Mouse (Mus musculus): ENCODE measurements around the gene Mmgt2.

Mmgt2 gene

DNA sequence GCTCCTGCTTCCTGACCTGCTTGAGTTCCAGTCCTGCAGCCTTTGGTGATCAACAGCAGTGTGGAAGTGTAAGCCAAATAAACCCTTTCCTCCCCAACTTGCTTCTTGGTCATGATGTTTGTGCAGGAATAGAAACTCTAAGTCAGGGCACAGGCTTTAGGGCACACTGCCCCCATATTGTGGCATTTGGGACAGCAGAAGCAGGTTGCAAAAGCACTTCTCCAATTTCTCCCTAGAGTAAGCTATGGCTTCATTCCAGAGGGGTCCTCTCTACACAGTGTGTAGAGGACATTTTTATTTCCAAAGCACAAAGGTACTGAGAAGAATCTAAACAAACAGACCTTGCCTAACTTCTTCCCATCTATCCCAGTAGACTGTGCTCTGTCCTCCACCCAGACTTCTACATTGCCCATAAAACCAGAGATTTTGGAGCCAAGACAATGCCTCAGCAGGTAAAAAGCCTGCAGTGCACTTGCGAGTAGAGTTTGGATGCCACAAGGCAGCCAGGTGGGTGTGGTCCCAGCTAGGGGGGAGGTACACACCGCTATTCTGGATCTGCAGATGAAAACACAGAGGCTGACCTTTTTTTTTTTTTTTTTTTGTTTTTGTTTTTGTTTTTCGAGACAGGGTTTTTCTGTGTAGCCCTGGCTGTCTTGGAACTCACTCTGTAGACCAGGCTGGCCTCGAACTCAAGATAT is 26.7 kb upstream of the Mmgt2 start:
- no peak for DNase-seq (ENCODE audit: low spot score)

DNA sequence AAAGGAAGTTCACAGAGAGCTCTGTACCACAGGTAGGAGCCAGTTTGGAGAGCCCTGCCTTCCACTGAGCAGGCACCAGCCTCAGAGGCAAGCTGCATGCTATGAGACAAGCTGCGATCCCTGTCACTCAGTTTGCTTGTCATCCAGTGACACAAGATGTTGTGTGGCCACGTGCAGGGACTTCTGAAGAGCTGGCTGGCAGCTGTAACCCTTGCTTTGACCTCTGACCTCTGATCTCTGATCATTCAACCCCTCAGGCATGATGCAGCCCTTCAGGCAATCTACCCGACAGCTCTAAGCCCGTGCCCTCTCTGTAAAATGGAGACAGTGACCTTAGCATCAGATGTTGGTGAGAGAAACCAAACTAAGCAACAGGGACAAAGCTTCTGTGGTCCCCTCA is 25.6 kb upstream of the Mmgt2 start:
- DNase-seq (ENCODE audit: low spot score) = no peak

DNA sequence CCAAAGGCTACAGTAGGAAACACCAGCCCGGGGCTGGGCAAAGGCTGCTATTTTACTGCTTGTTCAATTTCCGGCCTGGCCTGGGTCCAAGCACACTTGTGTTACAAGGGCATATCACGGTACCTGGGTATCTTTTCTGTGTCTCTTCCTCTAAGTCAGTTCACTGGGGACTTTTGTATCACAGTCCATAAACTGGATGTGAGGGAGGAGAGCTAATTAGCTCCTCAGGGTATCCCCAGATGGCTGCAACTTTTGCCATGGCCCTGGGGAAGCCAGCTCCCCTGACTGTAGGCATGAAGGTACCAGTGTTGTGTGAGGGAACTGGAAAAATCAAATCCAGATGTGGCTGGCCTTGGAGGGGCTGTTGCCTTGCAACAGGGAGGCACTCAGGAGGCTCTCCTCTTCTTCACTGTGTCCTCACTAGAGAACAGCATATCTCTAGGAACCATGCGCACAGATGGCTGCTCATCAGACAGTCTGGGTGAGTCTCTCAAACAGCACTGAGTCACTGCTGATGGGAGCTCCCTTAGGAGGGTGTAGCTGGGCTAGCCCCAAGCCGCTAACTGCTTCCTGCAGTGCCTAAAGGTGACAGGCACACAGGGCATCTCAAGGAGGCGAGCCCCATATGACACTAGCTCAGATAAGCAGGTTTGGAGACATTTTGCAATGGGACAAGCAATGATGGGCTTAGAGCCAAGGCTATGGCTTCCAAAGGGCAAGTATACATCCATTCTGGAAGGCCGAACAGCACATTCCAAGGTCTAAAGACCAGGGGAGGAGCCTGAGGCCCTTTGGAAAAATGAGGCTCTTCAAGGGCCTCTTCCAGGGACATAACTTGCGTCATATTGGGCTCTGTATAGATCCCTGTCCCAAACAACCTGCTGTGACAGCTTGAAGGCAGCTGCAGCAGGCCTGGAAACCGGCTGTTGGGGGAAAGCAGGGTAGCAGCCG is 23.8 kb upstream of the Mmgt2 start:
- peak; percentile 64 for DNase-seq (ENCODE audit: low spot score)

DNA sequence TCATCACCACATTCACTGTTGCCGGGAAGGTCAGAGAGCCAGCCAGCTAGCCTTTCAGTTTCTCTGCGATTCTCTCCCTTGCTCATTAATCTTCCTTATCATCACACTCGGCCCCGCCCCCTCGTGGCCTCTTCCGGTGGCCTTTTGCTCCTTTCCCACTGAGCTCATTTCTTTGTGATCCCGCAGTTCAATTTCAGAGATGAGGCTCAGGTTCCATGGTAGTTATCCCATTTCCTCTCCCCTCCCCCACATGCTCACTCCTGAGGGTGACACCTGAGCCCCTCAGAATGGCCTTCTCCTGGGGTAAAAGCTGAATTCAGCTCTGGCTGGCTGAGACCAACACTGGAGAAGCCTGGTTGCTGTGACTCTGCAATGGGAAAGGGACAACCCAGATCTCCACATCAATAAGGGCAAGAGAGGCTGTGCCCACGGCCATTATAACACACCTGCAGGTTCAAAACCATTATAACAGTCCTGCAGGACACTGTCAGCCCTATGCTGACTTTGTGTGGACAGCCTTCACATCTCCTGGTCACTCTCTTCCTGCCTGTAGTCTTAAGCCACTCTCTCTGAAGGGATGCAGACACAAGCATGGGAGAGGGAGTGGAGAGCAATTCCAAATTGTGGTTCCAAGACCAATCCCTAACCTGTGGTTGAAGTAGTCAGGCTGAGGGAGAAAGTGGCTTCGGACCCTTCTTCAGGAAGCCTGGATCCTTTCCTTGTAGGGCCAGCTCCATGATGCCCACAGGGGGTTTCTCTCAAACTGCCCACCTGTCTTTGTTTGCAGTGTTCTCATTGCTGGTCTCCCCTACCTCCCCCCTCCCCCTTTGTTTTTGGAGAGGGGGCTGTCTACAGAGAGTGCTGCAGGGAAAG is 18.9 kb upstream of the Mmgt2 start:
- peak; percentile 73 for DNase-seq (ENCODE audit: low spot score)

DNA sequence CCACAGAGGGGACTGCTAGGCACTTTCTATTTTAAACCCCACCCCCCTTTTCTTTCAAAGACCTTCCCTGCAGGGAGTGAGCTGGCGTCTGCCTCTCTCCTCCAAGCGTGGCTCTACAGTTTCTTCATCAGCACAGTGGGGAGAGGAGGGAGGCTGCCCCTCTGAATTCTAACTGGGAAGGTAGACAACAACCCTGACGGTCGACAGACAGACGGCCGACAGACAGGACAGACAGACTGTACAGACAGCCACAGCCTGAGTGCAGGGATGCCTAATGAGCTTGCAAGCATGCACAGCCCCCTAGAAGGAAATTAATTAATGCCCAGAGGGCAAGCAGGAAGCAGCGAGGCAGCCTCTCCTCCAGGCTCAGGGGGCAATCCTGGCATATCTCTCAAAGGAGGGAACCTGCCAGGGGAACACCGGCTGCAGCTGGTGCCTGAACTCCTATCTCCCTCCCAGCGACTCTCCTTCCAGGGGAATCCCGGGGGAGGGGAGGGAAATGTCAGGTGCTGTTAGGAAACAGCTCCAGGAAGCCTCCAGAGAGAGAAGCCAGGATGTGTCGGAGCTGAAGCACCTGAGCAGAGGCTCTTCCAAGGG is 18.1 kb upstream of the Mmgt2 start:
- DNase-seq (ENCODE audit: low spot score) = peak; percentile 32

DNA sequence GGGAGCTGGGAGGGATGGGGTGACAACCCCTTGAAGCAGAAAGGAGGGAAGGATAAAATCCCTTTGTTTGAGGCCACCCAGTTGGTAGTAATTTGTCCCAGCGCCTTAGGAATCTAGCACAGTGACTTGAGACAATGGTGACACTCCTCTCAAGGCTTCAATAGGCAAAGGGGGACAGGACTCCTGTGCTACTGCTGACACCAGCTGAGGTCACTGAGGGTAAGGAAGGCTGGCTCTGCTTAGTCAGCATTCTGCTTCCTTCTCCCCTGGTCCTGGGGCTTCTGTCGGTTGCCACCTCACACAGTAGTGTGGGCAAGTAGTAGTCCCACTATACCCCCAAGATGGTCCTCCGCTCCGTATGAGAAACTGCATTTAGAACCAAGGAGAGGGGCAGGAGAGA is 17.3 kb upstream of the Mmgt2 start:
- no peak for DNase-seq (ENCODE audit: low spot score)

DNA sequence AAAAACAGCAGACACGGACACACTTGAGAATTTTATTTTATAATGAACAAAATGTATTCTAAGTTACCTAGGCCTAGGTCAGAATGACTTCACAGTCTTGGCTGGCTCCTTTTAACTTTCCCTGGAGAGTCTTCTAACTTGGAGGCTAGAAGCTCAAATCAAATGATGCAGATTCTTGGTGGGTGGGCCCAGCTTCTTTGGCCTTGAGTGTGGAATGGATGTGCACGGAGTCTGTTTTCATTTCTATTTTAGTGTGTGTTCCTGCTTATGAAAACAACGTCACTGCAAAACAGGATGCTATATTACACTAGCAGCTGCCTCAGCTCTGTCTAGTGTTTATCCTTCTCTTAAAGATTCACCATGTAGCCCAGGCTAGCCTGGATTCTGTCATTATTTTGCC is 13.1 kb upstream of the Mmgt2 start:
- DNase-seq (ENCODE audit: low spot score) = no peak

DNA sequence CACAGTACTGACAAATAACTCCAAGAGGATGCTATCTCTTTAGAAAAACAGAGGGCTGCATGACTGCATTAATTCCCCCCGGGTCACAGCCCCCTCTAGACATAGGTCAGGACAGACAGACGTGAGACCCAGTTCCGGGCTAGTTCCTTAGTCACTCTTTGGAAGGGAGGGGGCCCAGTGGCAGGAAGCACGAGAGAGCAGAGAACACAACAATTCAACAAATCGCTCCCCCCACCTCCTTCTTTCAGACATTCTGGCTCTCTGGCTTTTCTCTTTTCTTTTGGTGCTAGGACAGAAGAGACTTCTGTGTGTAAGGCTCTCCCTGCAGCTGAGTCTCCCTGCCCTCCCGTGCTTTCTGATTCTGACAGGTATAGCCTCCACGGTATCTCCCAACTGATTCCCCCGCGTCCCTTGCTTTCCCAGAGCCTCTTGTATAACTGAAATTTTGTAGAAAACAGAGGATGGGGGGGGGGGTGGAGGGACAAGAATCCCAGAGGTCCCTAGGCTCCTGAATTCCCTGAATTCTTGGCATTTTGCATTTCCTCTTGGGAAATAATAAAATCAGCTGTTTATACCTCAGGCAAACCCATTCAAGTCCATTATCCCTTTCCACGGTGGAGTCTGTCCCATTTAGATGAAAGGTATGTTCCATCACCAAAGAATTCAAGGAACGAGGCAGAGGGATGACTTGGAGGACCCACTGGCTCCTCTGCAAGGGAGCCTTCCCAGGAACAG is 12.2 kb upstream of the Mmgt2 start:
- DNase-seq (ENCODE audit: low spot score) = no peak

DNA sequence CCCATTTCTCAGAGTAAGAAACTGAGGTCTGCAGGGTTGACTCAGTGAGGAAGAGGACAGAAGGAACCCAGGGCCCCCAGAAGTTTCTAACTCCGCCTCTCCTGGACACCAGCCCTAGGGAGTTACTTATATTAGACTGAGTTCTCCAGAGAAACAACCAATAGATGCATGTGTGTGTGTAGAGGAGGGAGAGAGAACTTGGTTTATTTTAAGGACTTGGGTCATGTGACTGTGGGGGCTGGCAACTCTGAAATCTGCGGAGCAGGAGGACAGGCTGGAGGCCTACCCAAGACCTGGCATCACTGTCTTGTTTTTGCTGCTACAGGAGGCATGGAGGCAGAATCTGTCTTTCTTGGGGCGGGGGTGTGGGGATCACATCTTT is 11.6 kb upstream of the Mmgt2 start:
- no peak for DNase-seq (ENCODE audit: low spot score)

DNA sequence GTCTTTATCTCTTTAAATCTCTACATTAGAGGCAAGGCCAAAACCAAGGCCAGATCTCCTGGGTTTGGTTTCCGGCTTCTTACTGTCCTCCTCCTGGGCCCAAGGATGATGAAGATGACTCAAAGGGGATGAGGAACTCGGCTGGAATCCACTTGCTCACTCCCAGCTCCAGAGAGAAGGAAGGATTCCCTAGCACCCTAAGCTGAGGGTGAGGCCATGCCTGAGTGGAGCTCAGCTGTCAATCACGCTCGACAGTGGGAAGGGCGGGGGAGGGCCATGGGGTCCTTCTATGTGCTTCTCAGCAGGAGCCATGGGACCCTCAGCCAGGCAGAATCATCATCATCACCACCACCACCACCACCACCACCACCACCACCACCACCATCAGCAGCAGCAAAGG is 11.1 kb upstream of the Mmgt2 start:
- no peak for DNase-seq (ENCODE audit: low spot score)

DNA sequence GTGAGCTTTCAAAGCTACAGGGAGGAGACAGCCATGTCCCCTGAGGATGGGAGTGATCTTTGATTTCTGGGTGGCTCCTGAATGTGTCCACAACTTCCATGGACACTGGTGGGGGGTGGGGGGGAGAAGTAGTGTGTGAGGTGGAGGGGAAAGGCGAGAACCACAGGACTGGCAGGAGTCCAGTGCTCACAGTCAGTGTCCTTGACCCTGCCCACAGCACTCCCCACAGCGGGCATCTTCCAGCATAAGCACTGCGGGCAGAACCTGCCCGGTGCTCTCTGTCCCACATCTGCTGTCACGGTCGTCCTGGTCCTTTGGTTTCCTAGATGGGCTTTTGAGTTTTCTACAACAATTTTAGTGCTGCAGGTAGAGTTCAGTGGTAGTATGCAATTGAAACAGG is 10.7 kb upstream of the Mmgt2 start:
- DNase-seq (ENCODE audit: low spot score) = no peak

DNA sequence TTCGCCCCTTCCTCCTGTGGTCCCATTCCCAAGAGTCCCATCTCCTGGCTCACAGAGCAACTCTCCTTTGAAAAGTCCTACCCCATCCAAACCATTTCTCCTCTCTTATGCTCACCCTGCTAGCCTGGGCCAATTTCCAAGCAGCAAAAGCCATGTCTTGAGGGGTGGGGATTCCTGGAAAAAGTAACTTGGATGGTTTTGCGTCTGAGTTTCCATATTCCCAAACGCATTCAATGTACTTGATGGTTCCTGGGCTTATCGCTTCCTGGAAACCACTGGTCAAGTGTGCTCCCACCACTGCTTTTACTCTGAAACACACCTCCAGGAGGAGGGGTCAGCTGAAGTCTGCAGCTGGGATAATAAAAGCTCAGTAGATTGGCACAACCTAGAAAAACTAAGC is 10.1 kb upstream of the Mmgt2 start:
- DNase-seq (ENCODE audit: low spot score) = no peak

DNA sequence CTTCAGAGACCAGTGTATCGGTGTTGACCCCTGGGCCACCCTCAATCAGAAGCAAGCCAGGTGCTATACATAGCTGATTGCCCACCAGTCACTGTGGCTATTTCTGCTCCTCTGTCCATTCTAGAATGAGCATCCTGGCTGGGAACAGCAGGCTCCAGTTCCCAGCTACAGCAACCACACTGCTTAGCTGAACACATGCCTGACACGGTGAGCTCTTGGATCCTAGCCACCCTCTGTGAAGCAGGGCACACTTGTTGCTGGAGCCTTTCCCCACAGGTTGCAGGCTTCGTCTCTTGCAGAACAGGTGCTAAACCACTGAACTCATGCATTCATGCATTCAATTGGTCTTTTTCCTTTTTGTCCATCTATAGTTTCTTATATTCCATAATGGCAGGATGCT is 8.1 kb upstream of the Mmgt2 start:
- no peak for DNase-seq (ENCODE audit: low spot score)

DNA sequence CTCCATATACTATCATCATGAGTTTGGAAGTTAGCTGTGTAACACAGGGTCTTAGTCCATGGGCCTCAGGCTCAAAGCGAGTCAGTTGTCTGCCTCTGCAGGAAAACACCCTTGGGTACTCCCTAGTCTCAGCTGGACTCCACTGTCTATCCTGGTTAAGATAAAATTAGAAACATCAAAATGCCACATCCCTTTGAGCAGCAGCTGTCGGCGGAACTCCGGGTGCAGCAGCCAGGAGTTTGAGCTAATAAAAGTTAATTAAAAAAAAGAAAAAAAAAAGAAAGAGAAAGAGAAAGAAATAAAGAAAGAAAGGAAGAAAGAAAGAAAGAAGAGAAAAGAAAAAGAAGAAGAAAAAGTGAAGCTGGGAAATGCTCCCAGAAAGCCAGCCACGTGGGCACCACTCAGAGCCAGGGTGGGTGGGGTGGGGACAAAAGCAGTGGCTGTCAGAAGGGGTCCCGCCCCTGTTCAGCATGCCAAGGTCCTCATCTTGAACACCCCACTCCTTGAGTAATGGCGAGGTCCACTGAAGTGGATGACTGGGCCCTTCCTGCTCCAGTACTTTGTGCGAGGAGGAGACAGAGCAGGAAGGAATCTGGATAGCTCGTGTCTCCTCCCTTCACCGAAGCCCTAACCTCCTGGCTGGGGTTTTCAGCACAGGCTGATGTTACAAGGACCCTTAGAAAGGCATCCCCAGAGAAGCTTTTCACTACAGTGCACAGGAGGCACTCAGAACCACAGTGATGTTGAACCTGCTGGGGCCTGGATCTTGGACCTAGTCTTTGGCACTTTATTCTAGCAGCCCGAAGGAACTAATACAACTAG is 6.2 kb upstream of the Mmgt2 start:
- DNase-seq (ENCODE audit: low spot score) = no peak

DNA sequence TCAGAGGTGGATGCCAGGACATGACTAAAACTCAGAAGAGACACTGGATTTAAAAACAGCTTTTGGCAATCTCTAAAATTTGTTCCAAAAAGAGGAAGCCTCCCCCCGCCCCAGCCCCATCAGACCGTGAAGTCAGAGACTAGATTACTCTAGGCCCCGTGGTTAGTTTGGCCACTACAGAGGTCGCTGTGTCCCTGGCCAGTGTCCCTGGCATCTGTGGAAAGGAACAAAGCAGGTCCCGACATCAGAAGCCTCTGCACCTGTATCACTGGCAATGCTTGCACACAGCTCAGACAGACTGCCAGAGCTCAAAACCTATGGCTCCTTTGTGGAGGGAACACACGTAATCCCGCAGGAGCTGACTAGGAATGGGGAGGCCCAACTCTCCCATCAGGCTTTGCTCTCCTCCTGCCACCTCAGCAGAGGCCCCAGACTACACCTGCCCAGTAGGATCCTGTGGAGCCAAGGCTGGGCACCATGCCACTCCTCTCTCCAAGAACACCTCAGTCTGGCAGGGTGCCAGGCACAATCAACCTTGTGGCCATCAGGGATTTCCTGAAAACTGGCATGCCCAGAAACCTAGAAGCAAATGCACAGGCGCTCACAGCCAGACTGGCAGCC is 5.3 kb upstream of the Mmgt2 start:
- DNase-seq (ENCODE audit: low spot score) = no peak

DNA sequence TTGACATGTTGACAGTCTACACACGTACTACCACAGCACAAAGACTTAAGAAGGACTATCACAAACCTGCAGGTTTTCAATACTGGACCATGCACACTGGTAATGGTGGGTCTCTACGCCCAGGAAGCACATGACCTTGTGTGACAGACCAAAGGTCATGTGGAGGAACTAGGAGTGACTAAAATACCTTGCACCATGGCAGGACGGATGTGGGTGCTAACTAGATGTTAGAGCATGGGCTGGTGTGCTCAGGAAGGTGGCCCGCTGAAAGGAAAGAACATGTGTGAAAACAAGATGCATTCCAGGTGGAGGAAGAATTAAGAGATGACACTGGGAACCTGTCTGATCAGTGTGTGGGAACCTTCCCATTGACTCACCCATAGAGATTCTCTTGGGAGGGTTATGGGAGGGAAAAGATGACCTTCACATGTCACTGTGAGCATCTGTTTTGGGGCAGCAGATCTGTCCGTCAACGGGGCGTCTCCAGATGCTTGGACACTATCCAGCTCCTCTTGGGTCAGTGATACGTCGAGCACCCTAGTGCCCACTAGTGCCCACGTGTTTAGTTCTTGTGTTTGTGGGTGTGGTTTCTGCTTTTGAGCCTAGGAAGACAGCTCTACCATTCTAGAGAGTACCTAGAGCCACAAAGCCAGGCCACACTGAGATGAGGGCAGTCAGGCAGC is 4.6 kb upstream of the Mmgt2 start:
- no peak for DNase-seq (ENCODE audit: low spot score)

DNA sequence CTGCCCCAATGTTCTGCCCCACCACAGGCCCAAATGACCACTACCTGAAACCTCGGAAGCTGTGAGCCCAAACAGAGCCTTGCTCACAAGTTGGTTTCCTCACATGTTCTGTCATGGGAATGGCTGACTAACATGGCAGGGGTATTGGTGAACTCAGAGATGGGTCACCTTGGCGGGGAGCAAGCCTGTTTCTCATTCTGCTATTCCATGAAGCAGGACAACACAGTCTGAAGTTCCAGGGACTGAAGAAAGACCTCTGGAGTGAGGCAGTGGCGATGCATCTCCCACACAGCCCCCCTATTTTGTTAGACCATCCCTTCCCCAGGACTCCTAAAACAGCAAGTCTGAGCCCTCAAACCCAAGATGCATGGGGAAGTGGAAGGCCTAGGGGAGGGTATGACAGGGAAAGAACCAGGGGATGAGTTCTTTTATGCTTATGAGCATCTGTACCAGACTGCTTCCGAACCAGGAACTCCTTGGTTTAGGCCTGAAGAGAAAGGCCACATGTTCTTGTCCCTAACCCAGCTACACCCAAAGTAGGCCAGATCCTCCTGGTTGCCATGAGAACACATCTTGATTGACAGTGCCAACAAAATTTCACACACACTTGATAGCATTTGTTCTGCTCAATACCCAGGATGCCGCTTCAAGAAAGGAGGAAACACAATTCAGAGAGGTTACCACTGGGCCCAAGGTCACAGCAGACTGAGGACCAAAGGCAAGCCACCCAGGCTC is 3.7 kb upstream of the Mmgt2 start:
- no peak for DNase-seq (ENCODE audit: low spot score)

DNA sequence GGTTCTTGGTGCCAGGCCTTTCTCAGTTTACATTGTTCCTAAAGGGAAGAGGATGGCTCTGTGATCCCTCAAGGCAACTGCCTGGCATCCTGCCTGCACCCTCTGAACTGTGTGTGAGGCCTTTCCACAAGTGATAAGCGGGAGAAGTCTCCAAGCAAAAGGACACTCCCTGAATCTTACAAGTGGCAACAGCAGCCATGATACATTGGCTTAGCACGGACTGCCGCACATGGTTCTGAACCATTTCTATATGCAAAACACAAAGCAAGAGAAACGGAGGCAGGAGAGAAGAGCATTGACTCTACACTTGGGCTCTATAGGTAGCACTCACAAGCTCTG is 3.2 kb upstream of the Mmgt2 start:
- no peak for DNase-seq (ENCODE audit: low spot score)
